Mouse (Mus musculus) skeletal muscle tissue, postnatal 0 days (tissue): Measurements from ENCODE around the gene Btnl10. TPM values are rescaled to one million over a fixed set of nuclear protein-coding genes. Genes with fewer than 3 reads are reported as not detected.

Experiments used
- microRNA-seq, 2 experiments: library from miRNA; unstranded; fragments of <30 nt; microRNA quantifications; one replicate each; pipeline ENCODE4; 2016
- polyA plus RNA-seq: library from polyadenylated mRNA; unstranded; fragments of >200 nt; fragmentation: Nextera tagmentation; extraction: Ambion mirVana; gene quantifications from 2 replicates; pipeline ENCODE4 v1.2.1, GENCODE M21; 2015

The Btnl10 gene
- not detected in 2 replicates for polyA plus RNA-seq

GRCm38 (mm10) chr11:58917745-58918366 is at the start of gene Btnl10:
Gene Btnl10 (plus strand): TSS chr11:58917908.

GRCm38 (mm10) chr11:58903511-58904409 is 13.9 kb upstream of the Btnl10 start, which contains the start of gene Zfp39:
Gene Zfp39 (minus strand): TSS chr11:58904225.

GRCm38 (mm10) chr11:58938322-58939087 is 20.8 kb downstream of the Btnl10 start, which contains the start of gene Rnf187:
Gene Rnf187 (minus strand): TSS chr11:58938916.

GRCm38 (mm10) chr11:58948542-58949479 is 31.1 kb downstream of the Btnl10 start, which contains the start of gene Hist3h2ba:
Gene Hist3h2ba (plus strand): TSS chr11:58948920.

GRCm38 (mm10) chr11:58954420-58955142 is 36.9 kb downstream of the Btnl10 start, which contains the start of the genes Hist3h2a and Trim17:
Gene Hist3h2a (plus strand): TSS chr11:58954685.
Gene Trim17 (plus strand): TSS chr11:58954685.

Small RNA genes lying within 50 kb of the gene (microRNA-seq; reads per million reads assigned to microRNA genes)
- 0 to 0.10 reads per million in 2 experiments for gene Gm44313

Other genes with a start within 250 kb of the Btnl10 start
- not detected in 2 replicates for gene Olfr320, start 236.8 kb upstream of the Btnl10 start, polyA plus RNA-seq
- not detected in 2 replicates for gene Olfr319, start 218.7 kb upstream of the Btnl10 start, polyA plus RNA-seq
- gene Olfr318, start 193.9 kb upstream of the Btnl10 start, polyA plus RNA-seq, result not detected in 2 replicates
- gene Olfr317, start 178.7 kb upstream of the Btnl10 start, polyA plus RNA-seq, result not detected in 2 replicates
- not detected in 2 replicates for gene Olfr316, start 165.2 kb upstream of the Btnl10 start, polyA plus RNA-seq
- gene Olfr315, start 144.7 kb upstream of the Btnl10 start, polyA plus RNA-seq, result not detected in 2 replicates
- gene Olfr314, start 135.0 kb upstream of the Btnl10 start, polyA plus RNA-seq, result not detected in 2 replicates
- 1.3 and 1.9 TPM in 2 replicates for gene Fam183b, start 115.9 kb upstream of the Btnl10 start, polyA plus RNA-seq
- gene Olfr313, start 102.9 kb upstream of the Btnl10 start, polyA plus RNA-seq, result not detected in 2 replicates
- gene Olfr312, start 88.7 kb upstream of the Btnl10 start, polyA plus RNA-seq, result not detected in 2 replicates
- gene Olfr311, start 78.7 kb upstream of the Btnl10 start, polyA plus RNA-seq, result not detected in 2 replicates
- 2.0 TPM in 2 replicates for gene Gm12258, start 70.8 kb upstream of the Btnl10 start, polyA plus RNA-seq
- 2.0 and 2.2 TPM in 2 replicates for gene 2810021J22Rik, start 50.7 kb upstream of the Btnl10 start, polyA plus RNA-seq
- 3.0 and 3.2 TPM in 2 replicates for gene Zfp39, start 13.7 kb upstream of the Btnl10 start, polyA plus RNA-seq
- gene Rnf187, start 21.0 kb downstream of the Btnl10 start, polyA plus RNA-seq, result 161 and 166 TPM in 2 replicates
- gene Hist3h2ba, start 31.0 kb downstream of the Btnl10 start, polyA plus RNA-seq, result 2.4 and 2.5 TPM in 2 replicates
- 15.6 and 17.7 TPM in 2 replicates for gene Hist3h2a, start 36.8 kb downstream of the Btnl10 start, polyA plus RNA-seq
- gene Trim17, start 36.8 kb downstream of the Btnl10 start, polyA plus RNA-seq, result 0.08 and 0.10 TPM in 2 replicates
- gene Trim11, start 60.2 kb downstream of the Btnl10 start, polyA plus RNA-seq, result 13.7 and 15.2 TPM in 2 replicates
- gene Obscn, start 218.5 kb downstream of the Btnl10 start, polyA plus RNA-seq, result 19.9 and 27.4 TPM in 2 replicates
- 10.9 and 11.6 TPM in 2 replicates for gene Iba57, start 245.8 kb downstream of the Btnl10 start, polyA plus RNA-seq